Mouse (Mus musculus) left cerebral cortex, adult 9 months (tissue): ENCODE results near the gene Mllt10.

Experiments used
- DNase-seq, 2 experiments: peaks; one replicate each; pipeline ENCODE4 v3.0.0; 2022; ENCODE audit warnings: low spot score in 2 of 2

Gene Mllt10

DNA sequence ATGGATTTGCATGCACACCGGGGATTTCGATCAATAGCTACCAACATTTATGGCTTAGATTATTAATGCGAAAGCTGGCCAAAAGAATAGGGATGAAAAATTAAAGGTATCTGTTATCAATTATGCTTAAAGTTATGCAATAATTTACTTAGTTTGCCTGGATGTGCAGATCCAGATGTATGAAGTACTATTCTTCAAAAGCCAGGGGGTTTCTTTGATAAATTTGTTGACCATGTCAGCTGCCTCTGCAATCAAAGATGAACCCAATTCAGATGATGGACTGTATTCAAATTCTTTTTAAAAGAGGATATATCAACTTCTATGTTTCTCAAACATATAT lies 3.2 kb upstream of the Mllt10 start:
- no peak for DNase-seq

DNA sequence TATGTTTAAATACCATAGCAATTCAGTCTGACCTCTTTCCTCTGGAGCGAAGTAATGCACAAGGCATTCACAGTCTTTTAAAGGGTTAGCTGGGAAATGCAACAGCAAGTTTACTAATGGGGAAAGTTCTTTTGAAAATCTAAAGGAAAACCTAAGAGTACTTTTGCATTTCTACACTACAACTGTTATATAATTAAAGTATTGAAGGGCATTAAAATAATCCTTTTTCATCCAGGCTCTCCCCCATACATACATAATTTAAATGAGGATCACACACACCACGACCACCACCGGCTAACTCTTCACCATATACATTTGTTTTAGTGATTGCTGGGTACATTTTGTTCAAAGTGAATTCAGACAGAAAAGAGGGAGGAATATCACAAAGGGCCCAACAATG lies 2.5 kb upstream of the Mllt10 start:
- DNase-seq, result no peak

DNA sequence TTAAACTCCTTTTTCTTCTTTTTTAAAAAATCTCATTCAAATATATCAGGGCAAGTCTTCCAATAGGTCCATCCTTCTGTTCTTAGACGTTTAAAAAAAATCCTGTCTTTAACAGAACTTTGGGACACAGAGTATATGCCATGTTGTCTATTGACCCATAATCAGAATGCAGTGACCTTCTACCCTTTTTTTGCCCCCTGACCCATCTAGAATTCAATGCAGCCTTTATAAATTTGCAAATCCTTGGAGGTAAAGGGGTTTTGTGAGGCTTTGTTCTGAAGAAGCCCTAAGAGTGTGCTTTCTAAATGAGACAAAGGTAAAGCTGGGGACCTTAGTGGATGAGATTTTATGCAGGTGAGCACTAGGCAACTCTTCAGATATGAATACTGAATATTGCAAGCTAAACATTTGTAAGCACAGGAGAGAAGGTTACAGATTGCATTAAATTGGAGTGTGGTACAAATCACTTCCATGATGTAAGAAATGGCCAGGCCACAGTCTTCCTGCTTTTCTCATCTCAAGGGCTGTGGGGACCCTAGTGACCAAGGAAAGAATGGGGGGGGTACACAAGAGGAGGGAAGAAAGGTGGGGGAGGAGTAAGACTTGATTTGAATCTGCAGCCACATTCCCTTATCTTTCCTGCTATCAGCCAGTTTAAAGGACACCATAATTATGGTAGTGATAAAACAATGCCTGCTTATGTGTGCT lies 1.6 kb upstream of the Mllt10 start:
- no peak for DNase-seq

DNA sequence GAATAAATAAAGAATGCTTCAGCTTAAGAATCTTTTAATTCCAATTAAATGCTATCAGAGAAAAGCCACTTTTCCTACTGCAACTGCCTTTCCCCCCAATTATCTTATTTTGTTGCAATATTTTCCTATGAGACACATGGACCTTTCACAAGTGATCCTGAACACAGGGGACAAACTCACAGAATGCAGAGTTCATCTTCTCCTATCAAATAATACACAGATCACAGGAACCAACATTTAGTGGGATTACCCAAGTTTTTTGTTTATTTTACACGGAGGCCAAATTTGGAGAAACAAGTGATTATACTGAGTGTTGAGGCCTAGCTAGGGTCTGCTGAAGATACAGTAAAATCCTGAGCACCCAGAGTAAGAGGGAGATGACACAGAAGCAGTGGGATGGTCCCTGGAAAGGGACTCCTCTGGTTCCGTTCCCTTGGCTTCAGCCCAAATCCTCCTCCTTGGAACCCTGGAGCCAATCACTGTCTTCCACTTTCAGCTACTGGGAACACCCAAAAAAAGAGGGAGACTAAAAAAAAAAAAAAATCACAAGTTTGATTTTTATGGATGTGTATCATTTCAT lies 996 bp upstream of the Mllt10 start:
- DNase-seq, result no peak

DNA sequence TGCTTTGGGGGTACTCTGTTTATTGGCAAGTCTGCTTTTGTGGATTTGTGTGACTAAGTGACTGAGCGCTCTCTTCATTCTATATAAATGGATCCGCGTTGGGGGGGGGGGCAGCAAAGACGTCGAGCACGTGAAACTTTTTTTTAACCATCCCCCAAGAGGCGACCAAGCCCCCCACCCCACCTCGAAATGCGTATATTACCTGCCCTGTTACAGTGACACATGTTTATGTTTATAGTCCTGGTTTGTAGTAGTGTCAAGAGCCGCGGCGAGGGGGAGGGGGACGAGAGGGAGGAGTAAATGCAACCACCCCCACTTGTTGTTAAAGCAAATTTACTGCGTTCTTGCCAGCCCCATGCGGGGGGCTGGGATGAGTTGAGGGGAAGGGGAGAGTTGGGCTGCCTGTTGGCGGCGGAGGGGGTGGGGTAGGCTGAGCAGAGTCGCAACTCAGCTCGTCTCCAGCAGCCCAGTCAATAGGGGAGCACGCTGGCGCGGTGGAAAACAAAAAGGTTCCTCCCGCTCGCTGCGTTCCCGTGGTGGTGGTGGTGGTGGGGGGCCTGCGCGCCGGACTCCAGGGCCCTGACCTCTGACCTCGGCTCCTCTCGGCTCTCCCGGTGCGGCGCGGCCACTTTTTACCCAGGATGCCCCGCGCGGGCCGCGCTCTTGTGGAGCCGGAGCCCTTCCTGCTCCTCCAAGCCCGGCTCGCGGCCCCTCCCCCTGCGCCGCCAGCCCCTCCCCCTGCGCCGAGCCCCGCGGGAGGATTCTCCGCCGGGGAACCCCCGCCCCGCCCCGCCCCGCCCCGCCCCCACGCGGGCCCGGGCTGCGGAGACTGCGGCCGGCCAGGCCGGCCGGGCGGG lies 1.1 kb downstream of the Mllt10 start:
- DNase-seq, result peak; percentile 78 to 89

DNA sequence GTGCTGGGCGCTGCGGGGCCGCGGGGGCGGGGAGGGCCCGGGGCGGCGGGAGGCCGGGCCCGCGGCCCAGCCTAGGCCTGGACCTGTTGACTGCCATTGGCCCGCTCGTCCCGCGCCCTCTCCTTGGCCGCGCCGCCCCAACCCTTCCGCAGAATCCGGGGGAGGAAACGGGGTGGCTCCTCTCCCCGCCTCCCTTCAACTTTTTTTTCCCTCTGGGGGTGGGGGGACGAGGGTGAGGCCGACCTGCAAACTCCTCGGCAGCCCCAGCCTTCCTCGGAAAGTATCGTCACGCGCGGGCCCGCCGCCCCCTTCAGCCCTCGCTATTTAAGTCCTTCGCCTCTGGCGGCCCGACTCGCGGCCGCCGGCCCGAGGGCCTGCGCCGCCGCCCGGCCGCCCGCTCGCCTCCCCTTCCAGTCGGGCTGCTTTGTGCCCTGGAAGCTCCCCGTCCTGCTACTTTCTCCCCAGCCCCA lies 1.8 kb downstream of the Mllt10 start:
- DNase-seq, result peak; percentile 75 to 84

DNA sequence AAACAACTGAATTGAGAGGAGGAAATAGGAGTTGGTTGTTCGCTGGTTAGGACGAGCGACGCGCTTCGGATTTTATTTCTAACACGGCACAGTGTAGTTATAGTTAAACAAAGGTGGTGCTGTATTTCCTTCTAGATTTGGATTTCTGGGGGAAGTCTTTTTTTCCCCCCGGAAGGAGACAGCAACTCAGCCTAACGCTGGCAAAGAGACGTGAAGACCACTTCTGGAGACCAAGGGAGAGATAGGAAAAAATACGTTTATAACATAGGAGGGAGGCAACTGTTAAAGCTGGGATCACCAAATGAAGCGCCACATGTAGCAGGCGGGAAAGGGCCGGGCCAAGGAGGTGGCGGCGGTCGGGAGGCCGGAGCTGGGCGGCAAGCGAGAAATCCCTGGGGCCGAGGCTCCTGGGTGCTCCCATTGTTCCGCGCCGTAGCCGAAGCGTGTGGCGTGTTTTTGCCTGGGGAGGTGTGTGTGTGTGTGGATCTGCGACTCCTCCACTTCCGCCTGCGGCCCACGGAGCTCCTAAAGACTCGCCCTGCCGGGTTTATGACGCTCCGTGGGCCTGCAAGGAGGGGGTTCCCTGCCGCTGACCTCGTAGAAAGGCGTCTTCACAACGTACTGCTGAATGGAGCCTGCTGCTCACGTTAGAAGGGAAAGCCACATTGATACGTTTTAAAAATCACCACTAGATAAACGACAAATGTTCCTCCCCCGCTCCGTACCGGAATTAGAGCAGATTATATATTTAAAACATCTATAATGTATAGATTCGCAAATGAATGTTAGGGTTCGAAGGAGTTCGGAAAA lies 2.5 kb downstream of the Mllt10 start:
- peak in 1 of 2 experiments; percentile 60 for DNase-seq

DNA sequence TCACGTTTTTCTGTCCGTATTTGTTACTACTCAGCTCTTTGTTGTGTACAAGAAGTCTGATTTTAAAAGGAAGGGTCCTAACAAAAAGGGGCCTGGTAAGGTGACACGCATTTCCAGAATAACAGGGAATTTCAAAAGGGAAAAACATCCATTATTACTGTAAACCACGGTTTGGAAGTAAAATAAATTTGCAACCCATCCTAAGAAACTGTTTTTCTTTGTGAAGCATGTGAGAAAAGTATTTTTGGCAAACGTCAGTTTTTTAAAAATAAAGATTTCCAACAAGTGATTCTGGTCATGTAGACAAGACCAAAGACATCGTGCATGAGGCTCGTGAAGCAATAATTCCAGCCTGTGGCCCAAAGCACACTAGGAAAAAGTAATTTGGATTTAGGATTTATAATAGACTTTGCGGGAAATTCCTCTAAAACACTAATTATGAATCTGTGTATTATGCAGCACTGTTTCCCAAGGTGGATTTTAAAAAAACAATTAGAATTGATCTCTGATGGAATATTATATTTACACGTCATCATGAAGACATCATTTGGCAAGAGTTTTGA lies 3.2 kb downstream of the Mllt10 start:
- DNase-seq, result no peak

DNA sequence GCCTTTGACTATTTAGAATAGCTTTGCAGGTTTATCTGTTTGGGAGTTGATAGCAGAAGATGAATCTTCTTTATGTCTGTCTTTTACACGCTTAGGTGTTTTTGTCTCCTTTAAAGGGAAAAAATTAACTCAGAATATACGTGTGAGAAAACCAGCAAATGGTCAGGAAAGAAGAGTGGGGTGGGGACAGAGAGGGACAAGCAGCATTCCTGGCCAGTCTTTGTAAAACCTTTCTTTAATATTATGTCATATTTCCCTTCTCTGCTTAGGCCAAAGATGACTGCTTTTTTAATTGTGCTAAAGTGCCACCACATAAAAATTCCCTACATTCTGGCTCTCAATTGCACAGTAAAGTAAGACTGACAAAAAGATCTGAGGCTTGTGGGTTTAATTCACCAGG lies 4.0 kb downstream of the Mllt10 start:
- DNase-seq, result no peak

DNA sequence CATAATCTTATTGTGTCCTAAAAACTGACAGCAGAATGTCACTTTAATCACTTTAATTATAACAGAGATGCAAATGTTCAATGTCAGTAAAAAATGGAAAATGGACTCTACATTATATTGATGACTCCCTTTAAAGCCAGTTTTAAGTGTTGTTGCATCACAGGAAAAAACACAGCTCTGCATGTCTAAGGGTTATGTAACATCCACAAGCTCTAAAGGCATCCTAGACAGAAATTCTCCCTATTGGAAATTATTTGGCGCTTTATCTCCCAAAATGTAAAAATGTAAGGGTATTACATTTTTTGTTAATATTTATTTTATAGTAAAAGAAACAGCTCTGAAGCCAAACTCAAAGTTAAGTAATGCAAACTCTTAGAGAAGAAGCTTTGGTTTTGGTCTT lies 4.9 kb downstream of the Mllt10 start:
- DNase-seq, result no peak

DNA sequence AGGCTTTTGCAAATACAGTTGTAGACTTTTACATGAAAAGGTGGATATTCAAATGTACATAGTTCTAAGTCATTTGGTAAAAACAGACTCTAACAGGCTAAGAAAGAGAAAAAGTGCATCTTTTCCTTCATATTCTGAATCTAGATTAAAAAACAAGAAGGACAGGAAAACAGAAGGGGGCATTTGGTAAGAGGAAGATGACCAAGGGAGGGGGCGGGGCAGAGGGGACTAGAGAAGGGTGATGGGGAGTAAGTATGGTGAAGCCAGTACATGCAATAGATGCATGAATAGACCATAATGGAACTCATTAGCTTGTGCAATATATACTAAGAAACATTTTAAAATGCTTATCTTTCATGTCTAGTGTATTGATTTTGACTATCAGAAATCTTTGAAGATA lies 5.4 kb downstream of the Mllt10 start:
- no peak for DNase-seq

DNA sequence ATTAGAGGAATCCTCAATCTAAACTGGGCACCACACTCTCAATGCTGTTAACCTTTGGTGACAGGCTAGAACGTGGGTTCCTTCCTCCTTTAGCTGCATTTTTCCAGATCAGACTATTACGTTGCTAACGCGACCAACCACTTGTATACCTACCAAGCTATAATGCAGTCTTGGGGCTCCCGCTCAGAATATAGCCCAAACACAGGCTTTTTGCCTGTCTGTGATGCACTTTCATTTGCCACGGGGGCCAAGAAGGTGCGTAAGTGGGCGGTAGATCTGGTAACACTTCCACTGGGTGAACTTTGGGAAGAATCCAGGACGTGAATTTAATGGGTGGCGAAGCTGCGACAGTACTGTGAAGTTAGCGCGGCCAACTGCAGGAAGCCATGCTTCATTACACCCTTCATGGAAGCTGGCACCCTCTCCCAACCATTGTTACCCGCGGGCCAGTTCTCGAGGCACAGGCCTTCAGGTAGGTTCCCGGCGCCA lies 8.8 kb downstream of the Mllt10 start:
- peak; percentile 30 to 61 for DNase-seq

DNA sequence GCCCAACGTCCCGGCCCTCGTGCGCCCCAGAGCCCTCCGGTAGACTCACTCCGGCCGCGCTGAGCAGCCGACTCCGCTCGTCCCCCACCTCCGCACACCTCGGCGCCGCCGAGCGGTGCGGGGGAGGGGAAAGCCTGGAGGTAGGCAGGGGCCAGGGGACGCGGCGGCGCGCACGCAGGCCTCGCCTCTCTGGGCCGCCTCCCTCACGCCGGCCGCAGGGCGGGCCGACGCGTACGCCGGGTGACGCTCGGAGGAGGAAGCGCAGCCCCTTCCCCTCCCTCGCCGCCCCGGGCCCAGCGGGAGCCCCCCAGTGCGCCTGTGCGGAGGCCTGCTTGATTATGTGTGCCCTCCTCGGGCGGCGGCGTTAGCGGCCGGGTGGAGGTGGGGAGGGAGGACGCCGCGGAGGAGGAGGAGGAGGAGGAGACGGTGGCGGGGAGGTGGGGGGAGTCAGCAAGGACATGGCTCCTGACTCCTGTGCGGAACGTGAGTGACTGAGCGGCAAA lies 9.4 kb downstream of the Mllt10 start:
- DNase-seq, result peak; percentile 87 to 89

DNA sequence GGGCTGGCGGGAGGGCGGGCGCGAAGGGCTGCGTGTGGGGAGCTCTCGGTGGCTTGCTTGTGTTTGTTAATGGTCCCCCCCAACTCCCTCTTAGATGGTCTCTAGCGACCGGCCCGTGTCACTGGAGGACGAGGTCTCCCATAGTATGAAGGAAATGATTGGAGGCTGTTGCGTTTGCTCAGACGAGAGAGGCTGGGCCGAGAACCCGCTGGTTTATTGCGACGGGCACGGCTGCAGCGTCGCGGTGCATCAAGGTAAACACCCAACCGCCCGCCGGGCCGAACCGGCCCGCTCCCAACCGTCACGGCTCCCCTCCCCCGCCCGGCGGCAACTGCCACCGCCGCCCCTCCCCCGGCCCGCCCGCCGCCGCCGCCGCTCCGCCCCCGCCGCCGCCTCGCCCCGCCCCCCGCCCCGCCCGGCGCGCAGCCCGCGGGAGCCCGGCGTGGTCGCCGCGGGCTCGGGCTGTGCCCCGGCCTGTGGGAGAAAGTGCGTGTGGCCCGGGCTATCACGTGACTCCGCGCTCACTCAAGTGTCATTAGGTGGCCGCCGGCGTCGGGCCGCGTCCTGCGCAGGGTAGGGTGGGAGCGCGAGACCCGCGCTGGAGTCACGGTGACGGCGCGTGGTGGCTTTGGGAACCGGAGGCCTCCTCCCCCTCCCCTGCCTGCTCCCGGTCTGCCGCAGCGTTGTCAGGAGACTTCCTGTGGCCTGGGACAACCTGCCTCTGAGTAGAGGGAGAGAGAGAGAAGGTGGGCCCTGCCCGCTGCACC lies 10.1 kb downstream of the Mllt10 start:
- peak in 1 of 2 experiments; percentile 68 for DNase-seq

DNA sequence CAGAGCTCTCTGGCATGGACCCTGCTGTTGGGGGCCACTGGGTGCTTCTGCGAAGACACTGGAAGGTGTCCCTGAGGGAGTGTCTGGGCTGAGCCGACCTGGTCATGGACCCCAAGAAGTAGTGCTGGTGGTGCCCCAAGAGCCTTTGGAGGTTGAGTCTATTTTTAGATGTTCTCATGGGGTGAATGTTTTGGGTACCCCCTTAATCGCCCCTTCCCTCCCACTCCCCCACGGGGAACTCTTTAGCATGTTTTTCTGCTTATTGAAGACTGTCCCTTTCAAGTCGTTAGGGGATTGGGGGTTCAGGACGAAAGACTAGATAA lies 10.6 kb downstream of the Mllt10 start:
- DNase-seq, result no peak

DNA sequence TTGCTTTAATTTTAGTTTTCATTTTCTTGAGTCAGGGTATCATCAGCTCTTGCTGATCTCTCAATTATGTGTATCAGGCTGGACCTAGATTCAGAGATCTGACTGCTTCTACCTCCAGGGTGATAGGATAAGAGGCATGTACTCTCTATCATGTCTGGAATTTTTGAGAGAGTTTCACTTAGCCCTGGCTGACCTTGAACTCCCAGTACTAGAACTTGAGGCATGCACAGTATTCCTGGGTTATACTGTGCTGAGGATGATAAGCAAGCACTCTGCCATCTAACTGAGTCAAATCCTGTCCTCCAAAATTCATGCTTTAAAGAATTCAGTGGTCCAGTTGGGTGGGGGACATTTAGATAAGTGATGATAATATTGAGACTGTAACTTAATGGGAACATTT lies 11.4 kb downstream of the Mllt10 start:
- DNase-seq, result no peak

DNA sequence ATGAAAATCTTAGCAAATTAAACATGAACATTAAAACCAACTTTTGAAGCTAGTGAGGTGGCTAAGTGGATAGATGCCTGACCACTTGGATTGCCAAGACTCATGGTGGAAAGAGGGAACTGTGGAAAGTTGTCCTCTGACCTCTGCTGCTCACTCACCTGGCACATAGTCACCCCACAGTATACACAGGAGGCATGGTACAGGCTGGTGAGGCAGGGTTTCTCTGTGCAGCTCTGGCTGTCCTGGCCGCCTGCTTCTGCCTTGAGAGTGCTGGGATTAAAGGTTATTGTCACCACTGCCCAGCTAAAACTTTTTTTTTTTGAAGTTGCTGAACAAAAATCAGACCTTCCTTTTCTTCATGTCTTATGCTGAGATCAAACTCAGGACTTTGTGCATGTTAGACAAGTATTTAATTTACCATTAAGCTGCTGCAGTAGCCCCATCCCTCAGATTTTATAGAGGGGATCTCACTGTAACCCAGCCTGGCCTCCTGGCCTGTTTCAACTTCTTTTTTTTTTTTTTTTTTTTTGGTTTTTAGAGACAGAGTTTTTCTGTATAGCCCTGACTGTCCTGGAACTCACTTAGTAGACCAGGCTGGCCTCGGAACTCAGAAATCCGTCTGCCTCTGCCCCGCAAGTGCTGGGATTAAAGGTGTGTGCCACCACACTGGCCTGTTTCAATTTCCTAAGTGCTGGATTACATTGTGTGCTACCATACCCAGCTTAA lies 13.2 kb downstream of the Mllt10 start:
- no peak for DNase-seq

DNA sequence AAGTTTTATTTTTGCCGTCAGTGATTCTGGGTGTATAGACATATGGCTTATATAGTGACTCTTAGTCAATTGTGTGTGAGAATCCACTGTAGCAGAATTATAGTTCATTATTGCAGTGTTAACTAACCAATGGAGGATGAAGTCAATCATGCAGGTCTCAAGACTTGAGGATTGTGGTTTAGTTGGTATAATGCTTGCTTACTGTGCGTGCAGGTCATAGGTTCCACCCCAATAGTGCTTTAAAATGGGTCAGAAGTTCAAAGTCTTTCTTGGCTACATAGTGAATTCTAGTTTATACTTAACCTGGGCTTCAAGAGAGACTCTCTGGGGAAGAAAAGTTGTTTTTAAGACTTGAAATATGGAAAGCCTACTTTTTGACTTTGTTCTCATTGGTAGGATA lies 16.9 kb downstream of the Mllt10 start:
- no peak for DNase-seq

DNA sequence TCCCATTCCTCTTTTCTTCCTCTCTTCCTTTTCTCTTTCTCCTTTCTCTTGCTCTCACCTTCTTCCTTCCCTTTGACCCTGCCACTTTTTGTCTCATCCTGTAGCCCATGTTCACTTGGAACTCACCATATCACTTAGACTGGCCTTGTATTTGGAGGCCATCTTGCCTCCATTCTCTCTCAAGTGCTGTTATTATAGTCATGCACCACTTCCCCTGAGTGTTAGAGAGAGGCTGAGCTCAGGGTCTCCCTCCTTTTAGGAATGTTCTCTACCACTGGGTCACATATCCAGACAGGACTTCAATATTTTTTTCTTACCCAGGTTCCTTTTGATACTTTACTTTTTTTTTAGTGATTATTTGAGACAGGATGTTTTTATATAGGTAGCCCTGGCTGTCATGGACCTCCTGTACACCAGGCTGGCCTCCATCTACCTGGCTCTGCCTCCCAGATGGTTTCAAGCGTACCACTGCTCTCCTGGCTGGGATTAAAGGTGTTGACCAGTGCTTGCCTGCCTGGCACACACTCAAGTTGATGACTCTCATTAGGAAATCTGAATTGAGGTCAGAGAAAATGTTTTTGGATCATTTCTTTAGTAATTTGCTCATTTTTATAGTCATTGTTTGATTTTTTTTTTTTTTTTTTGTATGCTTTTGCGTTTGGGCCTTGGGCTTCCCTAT lies 25.3 kb downstream of the Mllt10 start:
- no peak for DNase-seq
